Mouse (Mus musculus) lung, adult 2 months (tissue): ENCODE measurements around the gene Cfap58. TPM values are rescaled to one million over a fixed set of nuclear protein-coding genes. Genes with fewer than 3 reads are reported as not detected.

Experiments
- DNase-seq: peaks from one replicate; pipeline ENCODE4 v3.0.0; 2022
- H3K4me1 ChIP-seq: fragments of 200-500 bp; 2 replicates; pipeline ENCODE4 v1.6.1; 2011; ENCODE audit warnings: low read length; ENCODE audit not compliant: control insufficient read depth, insufficient read depth
- H3K4me3 ChIP-seq: fragments of 200-500 bp; replicated peaks from 2 replicates; pipeline ENCODE3; 2011; ENCODE audit warnings: low read depth, mild to moderate bottlenecking, control low read depth, low read length; ENCODE audit errors: extremely low read depth
- CTCF ChIP-seq: fragments of 200-500 bp; IDR thresholded peaks from 2 replicates; pipeline ENCODE4 v1.5.1; 2011; ENCODE audit warnings: mild to moderate bottlenecking, low read length, control low read depth; ENCODE audit not compliant: insufficient read depth
- POLR2A ChIP-seq: fragments of 200-500 bp; IDR thresholded peaks from 2 replicates; pipeline ENCODE4 v1.6.1; 2011; ENCODE audit warnings: low read depth, mild to moderate bottlenecking, control low read depth, low read length, borderline replicate concordance; ENCODE audit errors: extremely low read depth
- WGBS: fragments of 180-500 bp; shearing (Covaris S2); methylation state at CpG from one replicate; pipeline ENCODE4 v1.1.7; 2018; 5-methylcytosine and 5-hydroxymethylcytosine counted together
- polyA plus RNA-seq: library from polyadenylated mRNA; depleted of rRNA; stranded (reverse); fragments of >200 nt; gene quantifications from 2 replicates; pipeline ENCODE4 v1.2.3, GENCODE M21; 2012

Cfap58 gene
- polyA plus RNA-seq, 1 experiment = 0.92 TPM

GRCm38 (mm10) chr19:47968993-47969659 lies 31.7 kb downstream of the Cfap58 start:
- Histone ChIP-seq H3K4me1 (no peaks in the 10 kb centered on the region), H3K4me3 (no peak overlapping the region)
- WGBS = 63% methylated on average over 17 of the region's 17 CpGs
- TF ChIP-seq POLR2A = no peak
- TF ChIP-seq CTCF = no peak
- DNase-seq = no peak

- Histone ChIP-seq H3K4me1 (no peaks in the 10 kb centered on the region), H3K4me3 (no peak overlapping the region)
- TF ChIP-seq CTCF = no peak
- TF ChIP-seq POLR2A = no peak
- DNase-seq = no peak
- 84% methylated on average over 8 of the region's 8 CpGs for whole genome bisulfite sequencing
Observed at GRCm38 (mm10) chr19:47971066-47971465, 33.6 kb downstream of the Cfap58 start.

GRCm38 (mm10) chr19:47978109-47978701 lies 40.7 kb downstream of the Cfap58 start:
- H3K4me3 ChIP-seq = no peak overlapping the region
- DNase-seq = no peak
- 60% methylated on average over 15 of the region's 15 CpGs for WGBS
- H3K4me1 ChIP-seq = no peaks in the 10 kb centered on the region
- TF ChIP-seq POLR2A (no peak), CTCF (no peak)

GRCm38 (mm10) chr19:47979446-47979845 lies 42.0 kb downstream of the Cfap58 start:
- 67% methylated on average over 6 of the region's 6 CpGs for WGBS
- no peak overlapping the region for H3K4me3 ChIP-seq
- TF ChIP-seq POLR2A = no peak
- no peak for TF ChIP-seq CTCF
- H3K4me1 ChIP-seq = no peaks in the 10 kb centered on the region
- no peak for DNase-seq

- no peak overlapping the region for H3K4me3 ChIP-seq
- WGBS = 61% methylated on average over 10 of the region's 10 CpGs
- no peak for DNase-seq
- TF ChIP-seq POLR2A = no peak
- TF ChIP-seq CTCF = no peak
- no peaks in the 10 kb centered on the region for H3K4me1 ChIP-seq
Observed at GRCm38 (mm10) chr19:47980241-47980640, 42.8 kb downstream of the Cfap58 start.

- no peak for TF ChIP-seq POLR2A
- no peak for TF ChIP-seq CTCF
- no peak for DNase-seq
- no peaks in the 10 kb centered on the region for H3K4me1 ChIP-seq
- H3K4me3 ChIP-seq = no peak overlapping the region
- WGBS = 83% methylated on average over 15 of the region's 15 CpGs
Observed at GRCm38 (mm10) chr19:47985606-47986213, 48.2 kb downstream of the Cfap58 start.

GRCm38 (mm10) chr19:47987986-47988385 lies 50.5 kb downstream of the Cfap58 start:
- no peak for DNase-seq
- Histone ChIP-seq H3K4me1 (no peaks in the 10 kb centered on the region), H3K4me3 (no peak overlapping the region)
- no peak for TF ChIP-seq POLR2A
- WGBS = 86% methylated on average over 11 of the region's 11 CpGs

- TF ChIP-seq CTCF = no peak
- TF ChIP-seq POLR2A = no peak
- Histone ChIP-seq H3K4me1 (no peaks in the 10 kb centered on the region), H3K4me3 (no peak overlapping the region)
- no peak for DNase-seq
- WGBS = 17% methylated on average over 16 of the region's 16 CpGs
Observed at GRCm38 (mm10) chr19:47988456-47988855, 51.0 kb downstream of the Cfap58 start.

- no peak for DNase-seq
- no peaks in the 10 kb centered on the region for H3K4me1 ChIP-seq
- 63% methylated on average over 13 of the region's 13 CpGs for WGBS
Observed at GRCm38 (mm10) chr19:47988880-47989574, 51.6 kb downstream of the Cfap58 start.

More at GRCm38 (mm10) chr19:47988880-47989574, 51.6 kb downstream of the Cfap58 start:
- H3K4me3 ChIP-seq = no peak overlapping the region
- TF ChIP-seq CTCF (no peak), POLR2A (no peak)
